Mouse (Mus musculus): ENCODE measurements at regions not wholly inside any gene's neighbourhood (a gene's known extent, or its start where the extent isn't known, plus 50 kb on each side); places are given as distances from the start of the nearest gene placed in this dataset.

DNA sequence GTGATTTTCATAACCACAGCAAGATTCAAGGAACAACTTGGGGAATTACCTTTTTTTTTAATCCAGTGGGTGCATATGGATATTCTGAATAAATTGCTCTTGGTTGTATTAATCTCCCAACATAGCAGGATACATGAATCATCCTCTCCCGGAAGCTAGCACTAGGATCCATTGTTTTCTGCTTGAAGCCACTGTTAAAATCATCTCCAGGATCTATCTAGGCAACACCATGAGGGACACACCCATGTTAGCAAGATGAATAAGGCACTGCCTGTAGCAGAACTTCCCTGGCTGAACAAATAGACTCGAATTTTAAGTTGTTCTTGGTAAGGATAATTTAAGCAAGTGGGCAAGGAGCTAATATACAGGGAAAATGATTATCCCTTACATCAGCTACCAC is 427.8 kb downstream of the Cbln4 start:
- Histone ChIP-seq H3K4me2 (ENCODE audit: low read length) (no peak overlapping the region), H3K4me3 (ENCODE audit: low read depth, low read length) (no peak overlapping the region), H3K9me3 (ENCODE audit: control insufficient read depth, low read length) (no peaks in the 10 kb centered on the region), H3K27ac (ENCODE audit: low read depth) (no peak overlapping the region), H3K9ac (ENCODE audit: low read length) (no peak overlapping the region), H3K36me3 (ENCODE audit: control insufficient read depth, insufficient read depth, low read length) (no peaks in the 10 kb centered on the region), H3K27me3 (replicated peaks; ENCODE audit: control insufficient read depth, insufficient read depth, low read length) (no peaks in the 10 kb centered on the region), H3K4me1 (replicated peaks; ENCODE audit: control insufficient read depth, insufficient read depth, low read length) (no peaks in the 10 kb centered on the region)
- DNase-seq (ENCODE audit: low spot score) (no peak), ATAC-seq (replicated peaks; ENCODE audit: low FRiP score, low TSS enrichment, low read depth) (no peak)
- WGBS = 68% methylated on average over 2 of the region's 2 CpGs

DNA sequence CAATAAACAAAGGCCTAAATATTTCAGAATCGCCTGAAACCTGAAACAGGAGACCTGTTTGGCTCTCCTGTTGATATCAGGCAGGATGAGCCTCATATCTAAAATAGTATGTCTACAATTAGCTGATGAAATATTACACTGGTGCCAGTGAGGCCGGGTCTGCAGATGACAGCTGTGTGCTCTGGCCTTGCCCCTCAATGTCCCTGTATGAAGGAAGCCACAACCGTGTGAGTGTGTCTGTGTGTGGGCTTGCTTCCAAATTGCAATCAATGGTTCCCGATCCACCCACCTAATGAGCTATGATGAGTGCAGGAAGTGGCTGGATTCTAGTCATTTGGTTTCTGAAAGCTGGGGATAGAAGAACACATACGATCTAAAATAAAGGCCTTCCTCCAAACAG is 438.2 kb downstream of the Cbln4 start:
- no peak overlapping the region for H3K4me3 ChIP-seq (ENCODE audit: low read depth, low read length)
- H3K4me1 ChIP-seq (replicated peaks; ENCODE audit: control insufficient read depth, insufficient read depth, low read length) = no peaks in the 10 kb centered on the region
- no peak overlapping the region for H3K4me2 ChIP-seq (ENCODE audit: low read length)
- no peaks in the 10 kb centered on the region for H3K27me3 ChIP-seq (replicated peaks; ENCODE audit: control insufficient read depth, insufficient read depth, low read length)
- no peak for DNase-seq (ENCODE audit: low spot score)
- no peaks in the 10 kb centered on the region for H3K36me3 ChIP-seq (ENCODE audit: control insufficient read depth, insufficient read depth, low read length)
- H3K9ac ChIP-seq (ENCODE audit: low read length) = no peak overlapping the region
- 59% methylated on average over 5 of the region's 5 CpGs for WGBS
- H3K9me3 ChIP-seq (ENCODE audit: control insufficient read depth, low read length) = no peaks in the 10 kb centered on the region
- H3K27ac ChIP-seq (ENCODE audit: low read depth) = no peak overlapping the region
- ATAC-seq (replicated peaks; ENCODE audit: low FRiP score, low TSS enrichment, low read depth) = no peak

GRCm38 (mm10) chr2:171595240-171595639 is 448.0 kb downstream of the Cbln4 start:
- Histone ChIP-seq H3K4me2 (ENCODE audit: low read length) (no peak overlapping the region), H3K9me3 (ENCODE audit: control insufficient read depth, low read length) (no peaks in the 10 kb centered on the region), H3K27ac (ENCODE audit: low read depth) (no peak overlapping the region), H3K4me3 (ENCODE audit: low read depth, low read length) (no peak overlapping the region), H3K36me3 (ENCODE audit: control insufficient read depth, insufficient read depth, low read length) (no peaks in the 10 kb centered on the region), H3K4me1 (replicated peaks; ENCODE audit: control insufficient read depth, insufficient read depth, low read length) (no peaks in the 10 kb centered on the region), H3K27me3 (replicated peaks; ENCODE audit: control insufficient read depth, insufficient read depth, low read length) (no peaks in the 10 kb centered on the region), H3K9ac (ENCODE audit: low read length) (no peak overlapping the region)
- ATAC-seq (replicated peaks; ENCODE audit: low FRiP score, low TSS enrichment, low read depth) (no peak), DNase-seq (ENCODE audit: low spot score) (no peak)
- whole genome bisulfite sequencing = 76% methylated on average over 5 of the region's 5 CpGs

DNA sequence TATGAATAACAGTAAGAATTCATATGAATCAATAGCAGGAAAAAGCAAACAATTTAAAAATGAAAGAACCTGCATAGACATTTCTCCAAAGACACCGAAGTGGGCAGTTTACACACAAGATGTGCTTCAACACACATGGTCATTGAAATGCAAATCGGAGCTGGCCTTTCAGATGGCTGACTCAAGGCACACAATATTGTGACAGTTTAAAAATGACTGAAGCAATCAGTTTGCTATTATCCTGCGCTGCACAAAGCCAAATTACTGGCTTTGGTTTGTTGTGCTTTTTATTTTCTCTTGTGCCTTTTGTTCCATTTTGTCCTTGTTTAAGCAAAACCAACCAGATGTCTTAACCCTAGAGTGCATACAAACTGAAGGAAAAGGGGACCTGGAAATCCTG is 449.4 kb downstream of the Cbln4 start:
- H3K4me1 ChIP-seq (replicated peaks; ENCODE audit: control insufficient read depth, insufficient read depth, low read length) = no peaks in the 10 kb centered on the region
- WGBS = 85% methylated on average over 3 of the region's 3 CpGs
- no peak for ATAC-seq (replicated peaks; ENCODE audit: low FRiP score, low TSS enrichment, low read depth)
- H3K27ac ChIP-seq (ENCODE audit: low read depth) = no peak overlapping the region
- H3K27me3 ChIP-seq (replicated peaks; ENCODE audit: control insufficient read depth, insufficient read depth, low read length) = no peaks in the 10 kb centered on the region
- H3K4me3 ChIP-seq (ENCODE audit: low read depth, low read length) = no peak overlapping the region
- H3K9ac ChIP-seq (ENCODE audit: low read length) = no peak overlapping the region
- no peak overlapping the region for H3K4me2 ChIP-seq (ENCODE audit: low read length)
- DNase-seq (ENCODE audit: low spot score) = no peak
- H3K36me3 ChIP-seq (ENCODE audit: control insufficient read depth, insufficient read depth, low read length) = no peaks in the 10 kb centered on the region
- no peaks in the 10 kb centered on the region for H3K9me3 ChIP-seq (ENCODE audit: control insufficient read depth, low read length)

DNA sequence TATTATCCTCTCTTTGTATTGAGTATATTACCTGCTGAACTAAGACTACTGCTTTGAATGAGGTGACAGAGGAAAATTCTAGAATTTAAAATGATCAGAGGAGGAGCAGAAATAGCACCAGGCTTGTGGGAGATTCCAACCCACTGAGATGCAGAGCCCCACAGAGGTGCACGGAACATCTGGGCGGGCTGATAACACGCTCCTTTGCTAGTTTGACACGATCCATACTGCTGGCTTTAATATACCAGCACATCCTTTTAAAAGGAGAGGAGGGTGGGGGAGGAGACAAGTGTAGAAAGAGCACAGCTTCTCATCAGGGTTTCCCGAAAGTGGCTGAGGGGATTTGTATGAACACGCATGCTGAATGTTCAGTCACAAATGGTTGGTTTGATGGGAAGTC is 451.0 kb downstream of the Cbln4 start:
- no peaks in the 10 kb centered on the region for H3K27me3 ChIP-seq (replicated peaks; ENCODE audit: control insufficient read depth, insufficient read depth, low read length)
- H3K4me1 ChIP-seq (replicated peaks; ENCODE audit: control insufficient read depth, insufficient read depth, low read length) = no peaks in the 10 kb centered on the region
- H3K4me3 ChIP-seq (ENCODE audit: low read depth, low read length) = no peak overlapping the region
- no peaks in the 10 kb centered on the region for H3K36me3 ChIP-seq (ENCODE audit: control insufficient read depth, insufficient read depth, low read length)
- H3K9ac ChIP-seq (ENCODE audit: low read length) = no peak overlapping the region
- no peak overlapping the region for H3K4me2 ChIP-seq (ENCODE audit: low read length)
- 68% methylated on average over 6 of the region's 6 CpGs for WGBS
- ATAC-seq (replicated peaks; ENCODE audit: low FRiP score, low TSS enrichment, low read depth) (no peak), DNase-seq (ENCODE audit: low spot score) (no peak)
- no peak overlapping the region for H3K27ac ChIP-seq (ENCODE audit: low read depth)
- H3K9me3 ChIP-seq (ENCODE audit: control insufficient read depth, low read length) = no peaks in the 10 kb centered on the region

DNA sequence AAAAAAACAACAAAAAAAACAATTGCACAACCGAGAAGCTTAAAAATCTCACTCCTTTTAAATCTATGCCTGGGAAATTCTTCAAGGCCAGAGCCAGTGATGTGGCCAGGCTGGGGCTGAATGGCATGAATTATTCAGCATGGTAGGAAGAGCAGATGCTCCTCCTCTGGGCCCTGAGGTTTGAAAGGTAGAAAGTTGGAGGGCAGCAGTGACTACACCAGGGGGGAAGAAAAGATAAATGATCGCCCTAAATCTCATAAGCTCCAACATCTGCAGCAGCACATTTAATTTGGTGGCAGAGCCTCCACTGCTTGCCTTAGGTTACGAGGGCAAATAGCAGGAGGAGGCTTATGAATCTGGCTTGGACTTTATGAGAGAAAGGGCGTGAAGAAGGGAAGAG is 455.1 kb downstream of the Cbln4 start:
- no peaks in the 10 kb centered on the region for H3K4me1 ChIP-seq (replicated peaks; ENCODE audit: control insufficient read depth, insufficient read depth, low read length)
- no peaks in the 10 kb centered on the region for H3K27me3 ChIP-seq (replicated peaks; ENCODE audit: control insufficient read depth, insufficient read depth, low read length)
- H3K9ac ChIP-seq (ENCODE audit: low read length) = no peak overlapping the region
- DNase-seq (ENCODE audit: low spot score) = no peak
- H3K9me3 ChIP-seq (ENCODE audit: control insufficient read depth, low read length) = no peaks in the 10 kb centered on the region
- 66% methylated on average over 4 of the region's 4 CpGs for WGBS
- no peak overlapping the region for H3K27ac ChIP-seq (ENCODE audit: low read depth)
- H3K36me3 ChIP-seq (ENCODE audit: control insufficient read depth, insufficient read depth, low read length) = no peaks in the 10 kb centered on the region
- no peak overlapping the region for H3K4me3 ChIP-seq (ENCODE audit: low read depth, low read length)
- no peak overlapping the region for H3K4me2 ChIP-seq (ENCODE audit: low read length)
- no peak for ATAC-seq (replicated peaks; ENCODE audit: low FRiP score, low TSS enrichment, low read depth)

DNA sequence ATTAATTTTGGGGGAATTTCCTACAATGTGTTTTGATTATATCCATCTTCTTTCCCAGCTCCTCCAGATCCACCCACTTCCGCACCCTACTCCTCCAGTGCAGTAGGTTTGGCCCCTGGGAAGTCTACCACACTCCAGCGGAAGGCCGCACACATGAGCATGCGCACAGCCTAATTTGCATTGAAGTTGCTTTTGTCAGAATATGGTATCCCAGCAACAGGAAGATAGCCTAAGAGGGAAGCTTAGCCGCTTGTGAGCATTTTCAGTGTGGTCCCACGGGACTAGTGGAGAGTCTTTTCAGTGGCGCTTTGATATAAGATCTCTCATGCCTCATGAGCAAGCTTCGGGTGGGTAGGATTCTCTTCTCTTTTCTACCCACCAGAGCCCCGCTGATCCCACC is 455.6 kb downstream of the Cbln4 start:
- H3K36me3 ChIP-seq (ENCODE audit: control insufficient read depth, insufficient read depth, low read length) = no peaks in the 10 kb centered on the region
- 88% methylated on average over 9 of the region's 9 CpGs for WGBS
- DNase-seq (ENCODE audit: low spot score) (no peak), ATAC-seq (replicated peaks; ENCODE audit: low FRiP score, low TSS enrichment, low read depth) (no peak)
- no peaks in the 10 kb centered on the region for H3K4me1 ChIP-seq (replicated peaks; ENCODE audit: control insufficient read depth, insufficient read depth, low read length)
- H3K27me3 ChIP-seq (replicated peaks; ENCODE audit: control insufficient read depth, insufficient read depth, low read length) = no peaks in the 10 kb centered on the region
- no peak overlapping the region for H3K4me2 ChIP-seq (ENCODE audit: low read length)
- no peak overlapping the region for H3K9ac ChIP-seq (ENCODE audit: low read length)
- H3K9me3 ChIP-seq (ENCODE audit: control insufficient read depth, low read length) = no peaks in the 10 kb centered on the region
- no peak overlapping the region for H3K4me3 ChIP-seq (ENCODE audit: low read depth, low read length)
- no peak overlapping the region for H3K27ac ChIP-seq (ENCODE audit: low read depth)

GRCm38 (mm10) chr2:171586853-171587220 is 456.4 kb downstream of the Cbln4 start:
- Histone ChIP-seq H3K9me3 (ENCODE audit: control insufficient read depth, low read length) (no peaks in the 10 kb centered on the region), H3K4me3 (ENCODE audit: low read depth, low read length) (no peak overlapping the region), H3K4me2 (ENCODE audit: low read length) (no peak overlapping the region), H3K36me3 (ENCODE audit: control insufficient read depth, insufficient read depth, low read length) (no peaks in the 10 kb centered on the region), H3K27me3 (replicated peaks; ENCODE audit: control insufficient read depth, insufficient read depth, low read length) (no peaks in the 10 kb centered on the region), H3K9ac (ENCODE audit: low read length) (no peak overlapping the region), H3K27ac (ENCODE audit: low read depth) (no peak overlapping the region), H3K4me1 (replicated peaks; ENCODE audit: control insufficient read depth, insufficient read depth, low read length) (no peaks in the 10 kb centered on the region)
- WGBS = 93% methylated on average over 4 of the region's 4 CpGs
- DNase-seq (ENCODE audit: low spot score) = no peak
- no peak for ATAC-seq (replicated peaks; ENCODE audit: low FRiP score, low TSS enrichment, low read depth)

GRCm38 (mm10) chr2:171586217-171586852 is 456.9 kb downstream of the Cbln4 start:
- Histone ChIP-seq H3K9me3 (ENCODE audit: control insufficient read depth, low read length) (no peaks in the 10 kb centered on the region), H3K4me1 (replicated peaks; ENCODE audit: control insufficient read depth, insufficient read depth, low read length) (no peaks in the 10 kb centered on the region), H3K36me3 (ENCODE audit: control insufficient read depth, insufficient read depth, low read length) (no peaks in the 10 kb centered on the region), H3K27me3 (replicated peaks; ENCODE audit: control insufficient read depth, insufficient read depth, low read length) (no peaks in the 10 kb centered on the region), H3K9ac (ENCODE audit: low read length) (no peak overlapping the region), H3K4me3 (ENCODE audit: low read depth, low read length) (no peak overlapping the region), H3K4me2 (ENCODE audit: low read length) (no peak overlapping the region), H3K27ac (ENCODE audit: low read depth) (no peak overlapping the region)
- no peak for DNase-seq (ENCODE audit: low spot score)
- 81% methylated on average over 6 of the region's 6 CpGs for WGBS
- no peak for ATAC-seq (replicated peaks; ENCODE audit: low FRiP score, low TSS enrichment, low read depth)

All from intestine, embryonic 14.5 days (tissue).